Mouse (Mus musculus) monocyte, adult 2 months (primary cell): ENCODE data around the gene Gstt1.
"Not testable (repeated sequence)": the region's sequence is repeated elsewhere in the genome, so short reads cannot be mapped to it uniquely, and the experiment has no call there.

Source experiments
- DNase-seq, 2 experiments: peaks; one replicate each; pipeline ENCODE4 v3.0.0; 2022; ENCODE audit warnings: low spot score in 2 of 2, low read depth in 1 of 2

Gstt1 gene

DNA sequence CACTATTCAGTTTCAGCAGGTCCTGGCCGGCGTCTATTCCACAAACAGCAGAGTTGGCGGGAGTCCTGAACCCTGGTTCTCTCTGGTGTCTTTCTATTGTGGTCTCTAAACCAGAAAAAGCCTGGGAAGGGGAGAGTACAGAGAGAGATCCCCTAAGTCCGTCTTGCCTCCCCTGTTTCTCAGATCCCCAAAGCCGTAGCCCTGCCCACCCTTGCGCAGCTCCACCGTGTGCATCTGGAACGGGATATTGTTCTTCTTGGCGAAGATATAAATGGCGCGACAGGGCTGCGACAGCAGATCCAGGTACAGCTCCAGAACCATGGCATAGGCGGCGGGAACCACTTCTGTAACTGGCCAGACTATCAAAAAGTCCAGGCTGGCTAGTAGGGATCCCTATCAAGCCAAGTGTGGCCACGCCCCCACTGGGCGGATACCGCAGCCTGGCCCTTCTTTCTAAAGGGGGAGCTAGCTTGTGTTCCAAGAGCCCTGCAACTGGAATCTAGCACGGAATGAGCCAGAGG lies at the start of gene Gstt1:
Gene Gstt1 (minus strand): TSS at position 409 of the 521 bp plus-strand sequence.
- DNase-seq = no peak

- DNase-seq = no peak
These were observed 47.0 kb upstream of the Gstt1 start for GRCm38 (mm10) chr10:75845306-75845930.

GRCm38 (mm10) chr10:75844800-75845199 lies 46.4 kb upstream of the Gstt1 start:
- no peak for DNase-seq

DNA sequence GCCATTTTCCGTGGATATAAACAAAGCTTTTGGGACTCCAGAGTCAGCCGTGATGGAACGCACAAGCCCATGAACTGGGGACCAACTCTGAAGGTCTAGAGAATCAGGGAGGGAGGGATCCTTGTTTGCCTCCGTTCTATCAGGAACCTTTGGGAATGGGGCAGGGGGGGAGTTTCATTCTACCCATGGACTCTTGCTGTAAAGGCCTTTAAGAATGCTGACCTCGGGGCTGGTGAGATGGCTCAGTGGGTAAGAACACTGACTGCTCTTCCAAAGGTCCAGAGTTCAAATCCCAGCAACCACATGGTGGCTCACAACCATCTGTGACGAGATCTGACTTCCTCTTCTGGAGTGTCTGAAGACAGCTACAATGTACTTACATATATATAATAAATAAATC lies 45.5 kb upstream of the Gstt1 start:
- not testable (repeated sequence) for DNase-seq

DNA sequence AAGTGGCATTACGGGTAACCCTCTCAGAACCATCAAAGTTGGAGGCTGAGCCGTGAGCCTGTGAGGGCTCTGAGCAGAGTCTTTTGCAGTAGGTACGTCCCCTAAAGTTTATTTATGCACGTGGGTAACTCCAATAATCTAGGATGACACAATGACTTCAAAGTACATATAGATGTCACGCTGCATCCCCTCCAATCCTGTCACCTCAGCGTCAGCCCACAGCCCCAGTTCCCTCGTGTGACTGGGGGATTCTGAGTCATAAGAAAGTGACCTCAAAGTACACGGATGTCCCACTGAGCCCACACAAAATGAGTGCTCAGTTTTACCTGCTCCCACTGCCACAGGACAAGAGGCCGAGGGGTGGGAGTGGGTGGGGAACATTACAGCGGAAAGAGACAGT lies 40.7 kb upstream of the Gstt1 start:
- no peak for DNase-seq

DNA sequence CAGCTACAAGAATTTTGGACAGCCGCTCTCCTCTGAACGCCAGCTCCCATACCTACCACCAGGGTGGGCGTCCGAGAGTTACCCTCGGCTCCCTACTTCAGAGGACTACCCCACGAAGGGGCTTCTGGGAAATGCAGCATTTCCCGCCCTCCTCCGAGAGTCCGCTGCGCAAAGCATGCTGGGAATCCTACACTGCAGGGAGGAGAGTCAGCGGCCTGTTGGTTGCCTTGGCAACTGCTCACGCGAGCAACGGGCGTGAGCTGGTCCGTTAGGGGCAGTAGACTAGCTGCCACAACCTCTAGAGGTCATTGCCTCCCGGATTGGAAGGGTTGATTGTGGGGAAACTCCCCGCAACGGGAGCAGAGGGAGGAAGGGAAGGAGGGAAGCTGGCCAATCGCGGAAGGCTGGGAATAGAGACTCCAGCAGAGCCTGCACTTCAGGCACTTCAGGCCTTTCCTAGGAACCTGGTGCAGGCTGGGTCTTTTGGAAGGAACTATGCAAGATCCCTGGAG lies 38.9 kb upstream of the Gstt1 start, which contains the start of gene Gstt2:
Gene Gstt2 (minus strand): TSS at position 177 of the 512 bp plus-strand sequence.
- peak; percentile 62 to 63 for DNase-seq

DNA sequence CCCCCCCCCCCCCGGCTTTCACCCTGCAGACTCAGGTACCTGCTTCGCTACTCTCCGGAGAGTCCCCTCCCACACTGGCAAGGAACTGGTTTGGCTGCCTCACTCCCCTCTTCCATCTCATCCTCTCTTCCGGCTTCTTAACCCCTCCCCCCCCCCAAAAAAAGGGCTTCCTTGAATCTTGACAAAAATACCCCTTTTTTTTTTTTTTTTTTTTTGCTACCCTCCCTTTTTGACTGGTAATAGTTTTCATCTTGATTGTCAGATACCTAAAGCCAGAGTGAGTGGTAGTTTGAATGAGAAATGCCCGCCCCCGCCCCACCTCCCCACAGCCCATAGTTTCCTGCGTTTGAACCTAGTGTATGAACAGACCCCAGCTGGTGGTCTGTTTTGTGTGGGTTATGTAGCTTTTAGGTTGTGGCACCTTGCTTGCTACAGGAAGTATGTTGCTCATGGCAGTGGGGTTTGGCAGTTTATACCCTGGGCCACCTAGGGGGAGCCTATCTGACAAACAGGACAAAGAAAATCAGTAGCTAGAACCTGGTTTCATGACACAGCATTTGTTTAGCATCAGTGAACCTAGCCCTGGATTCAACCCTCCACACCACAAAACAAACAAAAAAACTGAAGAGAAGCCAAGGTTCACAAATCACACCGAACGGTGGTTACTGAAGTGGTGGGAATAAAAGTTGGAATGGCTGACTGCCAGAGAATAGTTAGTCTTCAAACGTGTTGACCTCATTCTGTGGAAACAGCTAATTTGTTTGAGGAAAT lies 37.6 kb upstream of the Gstt1 start:
- no peak for DNase-seq

DNA sequence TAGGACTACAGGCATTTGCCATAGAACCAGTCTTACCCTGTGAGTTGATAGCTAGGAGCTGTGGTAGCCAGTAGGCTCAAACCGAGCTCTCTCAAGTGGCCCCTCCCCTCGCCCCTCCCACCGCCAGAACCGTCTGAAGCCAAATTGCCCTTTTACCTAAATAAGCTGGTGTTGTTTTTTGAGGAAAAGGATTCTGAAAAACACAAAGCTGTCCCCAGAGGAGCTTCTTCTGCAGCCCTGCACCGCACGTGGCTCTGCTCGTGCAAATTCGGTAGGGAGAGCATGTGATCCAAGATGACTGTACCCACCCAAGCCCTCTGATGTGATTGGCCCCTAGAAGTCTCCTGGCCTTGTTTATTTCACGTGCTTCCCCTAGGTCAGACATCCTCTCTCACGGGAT lies 36.9 kb upstream of the Gstt1 start:
- DNase-seq = peak in 1 of 2 experiments; percentile 44

DNA sequence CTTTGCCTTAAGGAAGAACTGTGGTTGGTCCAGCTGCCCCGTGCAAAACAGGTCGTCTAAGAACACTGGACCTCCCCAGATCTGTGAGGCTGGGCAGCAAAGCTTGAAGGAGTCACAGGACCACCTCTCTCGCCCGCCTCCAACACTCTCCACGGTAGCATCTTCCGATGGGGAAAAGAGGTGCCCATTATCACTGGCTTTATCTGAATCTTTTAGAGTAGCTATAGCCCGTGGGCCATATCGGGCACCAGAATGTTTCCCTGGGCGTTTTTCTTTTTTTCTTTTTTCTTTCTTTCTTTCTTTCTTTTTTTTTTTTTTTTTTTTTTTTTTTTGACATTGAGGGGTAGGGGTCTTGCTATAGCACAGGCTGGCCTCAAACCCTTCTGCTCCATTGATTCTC lies 36.3 kb upstream of the Gstt1 start:
- DNase-seq = no peak

GRCm38 (mm10) chr10:75834250-75834649 lies 35.9 kb upstream of the Gstt1 start:
- peak in 1 of 2 experiments; percentile 30 for DNase-seq

DNA sequence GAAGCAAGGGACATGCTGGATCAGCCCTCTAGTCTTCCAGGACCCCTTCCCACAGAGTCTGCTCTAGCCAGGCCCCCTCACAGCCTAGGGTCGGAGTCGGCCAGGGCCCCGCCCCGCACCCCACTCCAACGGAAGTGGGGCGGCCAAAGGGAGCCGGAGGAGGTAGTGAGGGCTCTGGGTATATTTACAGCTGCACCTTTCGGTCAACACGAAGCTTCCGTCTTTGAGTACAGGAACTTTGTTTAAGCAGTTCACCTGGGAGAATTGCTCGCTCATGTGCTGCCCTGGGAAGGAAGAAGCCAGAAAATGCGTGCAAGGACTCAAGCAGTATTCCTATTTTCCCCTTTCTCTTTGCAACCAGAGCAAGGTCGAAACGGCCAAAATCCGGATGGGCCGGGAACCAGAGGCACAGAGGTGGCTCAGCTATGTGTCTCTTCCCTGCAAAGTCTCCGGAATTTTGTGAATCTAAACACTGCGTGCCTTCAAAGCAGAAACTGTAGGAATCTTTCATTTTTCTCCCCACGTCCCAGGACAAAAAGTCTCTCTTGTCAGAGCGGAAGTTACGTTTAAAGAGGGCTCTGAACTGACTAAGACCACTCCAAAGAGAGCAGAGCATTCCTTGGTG lies 35.2 kb upstream of the Gstt1 start:
- no peak for DNase-seq

DNA sequence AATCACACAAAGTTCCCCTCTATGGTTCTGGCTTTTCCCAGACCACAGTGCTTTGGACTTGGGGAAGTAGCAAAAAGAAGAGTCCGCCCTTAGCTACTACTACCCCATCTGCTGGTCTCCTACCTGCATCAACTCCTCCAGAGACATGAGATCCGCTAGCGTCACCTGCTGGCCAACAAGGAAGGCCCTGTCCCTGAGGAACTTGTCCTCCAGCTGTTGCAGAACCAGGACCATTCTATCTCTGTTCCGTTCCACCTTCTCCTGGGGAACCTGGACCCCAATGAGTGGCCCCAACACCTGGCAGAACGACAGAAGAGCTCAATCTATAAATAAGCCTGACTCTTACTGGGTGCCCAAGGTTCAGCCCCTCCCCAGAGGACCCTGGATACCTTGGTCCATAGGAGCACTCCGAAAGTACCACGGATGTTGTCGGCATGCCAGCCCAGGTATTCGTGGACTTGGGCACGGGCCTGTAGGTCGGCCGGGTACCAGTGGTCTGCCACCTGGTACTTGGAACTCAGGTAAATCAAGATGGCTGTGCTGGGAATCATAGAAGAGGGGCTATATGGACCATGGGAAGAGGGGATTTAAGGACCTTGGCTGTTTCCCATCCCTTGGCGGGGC lies 34.0 kb upstream of the Gstt1 start:
- peak in 1 of 2 experiments; percentile 25 for DNase-seq

DNA sequence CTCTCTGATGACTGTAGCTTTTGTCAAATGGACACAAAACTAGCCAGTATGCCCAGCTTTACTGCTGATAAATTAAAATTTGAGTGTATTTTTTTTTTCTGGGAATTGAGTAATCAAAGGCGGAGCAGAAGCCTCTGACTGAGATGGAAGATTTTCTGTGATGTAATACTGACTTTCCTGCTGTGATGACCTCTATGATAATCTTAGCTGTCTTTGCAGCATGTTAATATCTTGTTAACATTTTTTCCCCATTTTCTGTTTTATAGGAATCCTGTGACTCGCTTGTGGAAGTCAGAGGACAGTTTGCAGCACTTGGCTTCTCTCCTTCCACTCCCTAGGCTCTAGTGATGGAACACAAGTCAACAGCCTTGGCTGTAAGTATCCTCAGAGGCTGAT lies 31.9 kb upstream of the Gstt1 start:
- DNase-seq = no peak

DNA sequence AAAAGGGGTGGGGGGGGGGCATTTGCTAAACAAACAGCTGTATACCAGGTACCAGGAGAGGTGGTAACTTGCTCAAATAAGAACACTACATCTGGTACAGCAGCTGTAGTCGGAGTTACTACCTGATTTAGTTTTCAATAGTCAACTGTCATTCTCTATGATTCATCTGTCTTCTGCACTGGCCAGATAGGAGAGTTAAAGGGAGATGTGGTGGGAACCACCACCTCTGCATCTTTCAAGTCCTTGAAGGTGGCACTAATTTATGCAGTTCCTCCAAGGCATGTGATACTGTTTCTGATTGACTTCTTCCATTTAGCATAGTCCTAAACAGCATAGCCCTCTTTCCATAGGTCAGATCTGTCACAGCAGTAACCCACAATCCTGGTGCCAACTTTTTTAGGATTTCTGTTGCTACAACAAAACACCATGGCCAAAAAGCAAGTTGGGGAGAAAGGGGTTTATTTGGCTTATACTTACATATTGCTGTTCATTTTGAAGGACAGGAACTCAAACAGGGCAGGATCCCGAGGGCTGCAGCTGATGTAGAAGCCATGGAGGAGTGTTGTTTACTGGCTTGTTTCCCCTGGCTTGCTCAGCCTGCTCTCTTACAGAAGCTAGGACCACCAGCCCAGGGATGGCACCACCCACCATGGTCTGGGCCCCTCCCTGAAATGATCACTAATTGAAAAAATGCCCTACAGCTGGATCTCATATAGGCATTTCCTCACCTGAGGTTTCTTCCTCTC lies 31.3 kb upstream of the Gstt1 start:
- no peak for DNase-seq

GRCm38 (mm10) chr10:75828500-75828931 lies 30.1 kb upstream of the Gstt1 start:
- no peak for DNase-seq

- no peak for DNase-seq
These were observed 29.4 kb upstream of the Gstt1 start for GRCm38 (mm10) chr10:75827668-75828360.

DNA sequence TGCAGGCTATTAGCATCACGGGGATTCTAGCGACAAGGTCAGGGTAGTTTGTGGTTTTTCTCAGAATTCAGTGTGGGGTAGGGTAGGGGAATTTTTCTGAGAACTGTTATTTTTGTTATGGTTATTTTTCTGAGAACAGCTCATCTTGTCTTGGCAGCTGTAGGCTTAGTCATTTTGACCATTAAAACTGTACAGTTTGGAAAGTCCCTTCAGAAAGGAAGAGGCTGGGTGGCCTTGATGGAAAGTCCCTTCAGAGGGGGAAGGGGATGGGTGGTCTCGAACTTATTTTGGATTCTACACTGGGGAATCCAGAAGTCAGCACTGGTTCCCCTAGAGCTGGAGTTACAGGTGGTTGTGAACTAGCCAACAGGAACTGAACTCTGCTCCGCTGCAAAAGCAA lies 26.1 kb upstream of the Gstt1 start:
- DNase-seq = no peak

DNA sequence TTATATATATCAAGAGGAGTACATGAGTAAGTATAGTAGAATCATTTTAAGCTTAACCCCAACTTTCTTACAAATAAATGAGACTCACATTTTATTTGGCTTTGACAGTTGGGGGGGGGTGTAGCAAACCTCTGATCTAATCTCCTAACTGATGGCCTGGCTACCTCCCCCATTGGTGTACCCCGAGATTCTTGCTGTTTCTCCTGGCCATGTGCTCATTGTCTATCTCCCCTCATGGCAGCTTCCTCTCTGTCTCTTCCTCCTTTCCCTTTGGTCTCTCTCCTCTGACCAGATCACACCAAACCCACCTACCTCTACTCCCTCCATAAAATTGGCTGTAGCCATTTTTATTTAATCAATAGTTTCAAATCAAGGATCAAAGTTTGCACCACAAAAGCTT lies 25.4 kb upstream of the Gstt1 start:
- no peak for DNase-seq

GRCm38 (mm10) chr10:75822443-75822842 lies 24.1 kb upstream of the Gstt1 start, which contains the start of gene Gstt4:
Gstt4 (minus strand) TSS chr10:75822543.
- no peak for DNase-seq

DNA sequence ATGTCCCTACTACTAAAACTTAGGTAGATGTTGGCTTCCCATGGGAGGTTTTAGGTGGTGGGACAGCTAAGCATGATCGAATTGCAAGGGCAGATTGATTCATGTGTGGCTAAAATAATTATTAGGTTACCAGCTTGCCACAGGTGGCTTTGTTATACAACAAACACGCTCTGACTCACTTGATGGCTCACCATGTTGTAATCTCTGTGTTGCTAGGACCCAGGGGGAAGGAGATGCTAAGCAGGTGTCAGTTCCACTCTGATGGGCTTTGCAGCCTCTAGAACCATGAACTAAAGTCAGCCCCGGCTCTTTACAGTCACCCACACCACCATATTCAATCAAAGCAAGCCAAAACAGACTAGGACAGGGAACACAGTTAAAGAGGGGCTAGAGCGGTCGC lies 21.5 kb upstream of the Gstt1 start:
- no peak for DNase-seq
